Mouse (Mus musculus) intestine, embryonic 14.5 days (tissue): Measurements from ENCODE around the gene Stag2. TPM values are rescaled to one million over a fixed set of nuclear protein-coding genes. Genes with fewer than 3 reads are reported as not detected.

Experiments used
- ATAC-seq: fragments of 200-750 bp; cut with Nextera tagmentation; replicated peaks from 2 replicates; pipeline ENCODE4 v1.8.0; 2017; ENCODE audit warnings: low read depth, moderate number of reproducible peaks, moderate TSS enrichment, moderate library complexity; ENCODE audit not compliant: low FRiP score, low TSS enrichment
- DNase-seq: peaks from one replicate; pipeline ENCODE4 v3.0.0-alpha.2; 2018; ENCODE audit warnings: low spot score
- H3K27ac ChIP-seq: fragments of 300-500 bp; sonication (generic); 2 replicates; pipeline ENCODE4 v1.5.1; 2014; ENCODE audit warnings: low read depth, mild to moderate bottlenecking, control low read depth
- H3K27me3 ChIP-seq: fragments of 300-500 bp; sonication (generic); replicated peaks from 2 replicates; pipeline ENCODE4 v1.6.1; 2014; ENCODE audit warnings: low read length, control low read depth; ENCODE audit not compliant: control insufficient read depth, insufficient read depth
- H3K36me3 ChIP-seq: fragments of 300-500 bp; sonication (generic); 2 replicates; pipeline ENCODE4 v1.6.1; 2014; ENCODE audit warnings: low read length, control low read depth; ENCODE audit not compliant: control insufficient read depth, insufficient read depth
- H3K4me1 ChIP-seq: fragments of 300-500 bp; sonication (generic); replicated peaks from 2 replicates; pipeline ENCODE4 v1.6.1; 2014; ENCODE audit warnings: low read length, control low read depth, mixed read lengths; ENCODE audit not compliant: control insufficient read depth, insufficient read depth
- H3K4me2 ChIP-seq: fragments of 300-500 bp; sonication (generic); 2 replicates; pipeline ENCODE4 v1.6.1; 2014; ENCODE audit warnings: low read length
- H3K4me3 ChIP-seq: fragments of 300-500 bp; sonication (generic); 2 replicates; pipeline ENCODE4 v1.5.1; 2014; ENCODE audit warnings: low read depth, low read length, control low read depth, mixed read lengths
- H3K9ac ChIP-seq: fragments of 300-500 bp; sonication (generic); 2 replicates; pipeline ENCODE4 v1.6.1; 2014; ENCODE audit warnings: mild to moderate bottlenecking, low read length
- H3K9me3 ChIP-seq: fragments of 300-500 bp; sonication (generic); 2 replicates; pipeline ENCODE4 v1.6.1; 2016; ENCODE audit warnings: low read length, control low read depth; ENCODE audit not compliant: control insufficient read depth
- WGBS: fragments of 180-500 bp; shearing (Covaris S2); extraction: QIAGEN DNeasy Blood & Tissue Kit; methylation state at CpG from one replicate; pipeline ENCODE4 v1.1.7; 2014; 5-methylcytosine and 5-hydroxymethylcytosine counted together
- polyA plus RNA-seq: library from polyadenylated mRNA; unstranded; fragments of >200 nt; fragmentation: Nextera tagmentation; extraction: Ambion mirVana; gene quantifications from 2 replicates; pipeline ENCODE4 v1.2.1, GENCODE M21; 2014

The Stag2 gene
- polyA plus RNA-seq, 1 experiment from 2014 or later, result 46.8 TPM

- Histone ChIP-seq H3K27me3 (no peaks in the 10 kb centered on the region), H3K4me1 (no peaks in the 10 kb centered on the region), H3K36me3 (no peaks in the 10 kb centered on the region), H3K27ac (peak overlapping the region; percentile 80; the same call in 1 of the 2 replicates), H3K4me2 (peak overlapping the region; percentile 48), H3K9ac (no peak overlapping the region), H3K9me3 (no peaks in the 10 kb centered on the region), H3K4me3 (0 out of 2 replicates have a peak overlapping the region, but pooled peaks have one; percentile 57)
- WGBS, result 51% methylated on average over 5 of the region's 5 CpGs
- ATAC-seq (no peak), DNase-seq (no peak)
Measured at GRCm38 (mm10) chrX:42148016-42148451, 1.1 kb upstream of the Stag2 start.

GRCm38 (mm10) chrX:42149557-42150345, 634 bp downstream of the Stag2 start:
- 21% methylated on average over 19 of the region's 71 CpGs for WGBS
- peak overlapping the region; percentile 43 for H3K4me2 ChIP-seq
- H3K4me3 ChIP-seq, result peak overlapping the region; percentile 57
- H3K27ac ChIP-seq, result peak overlapping the region; percentile 99
- DNase-seq (peak; percentile 74), ATAC-seq (peak; percentile 21; the same call in 1 of the 2 replicates)
- peak overlapping the region; percentile 99 for H3K9ac ChIP-seq
- H3K4me1 ChIP-seq, result 0 out of 2 replicates have a peak, but pooled peaks cover 3% of the 10 kb centered on the region
- no peaks in the 10 kb centered on the region for H3K27me3 ChIP-seq
- no peaks in the 10 kb centered on the region for H3K36me3 ChIP-seq
- H3K9me3 ChIP-seq, result no peaks in the 10 kb centered on the region

- Histone ChIP-seq H3K36me3 (no peaks in the 10 kb centered on the region), H3K4me2 (peak overlapping the region; percentile 54), H3K9me3 (no peaks in the 10 kb centered on the region), H3K27ac (peak overlapping the region; percentile 99), H3K4me1 (0 out of 2 replicates have a peak, but pooled peaks cover 3% of the 10 kb centered on the region), H3K9ac (peak overlapping the region; percentile 99), H3K27me3 (no peaks in the 10 kb centered on the region), H3K4me3 (peak overlapping the region; percentile 57)
- DNase-seq (peak; percentile 86), ATAC-seq (peak; percentile 79)
- 13% methylated on average over 18 of the region's 40 CpGs for WGBS
Measured at GRCm38 (mm10) chrX:42150346-42151023, 1.4 kb downstream of the Stag2 start.

- Histone ChIP-seq H3K4me3 (peak overlapping the region; percentile 53), H3K4me1 (0 out of 2 replicates have a peak, but pooled peaks cover 3% of the 10 kb centered on the region), H3K9me3 (no peaks in the 10 kb centered on the region), H3K36me3 (no peaks in the 10 kb centered on the region), H3K27me3 (no peaks in the 10 kb centered on the region), H3K9ac (peak overlapping the region; percentile 67), H3K27ac (peak overlapping the region; percentile 99), H3K4me2 (peak overlapping the region; percentile 54)
- DNase-seq (no peak), ATAC-seq (no peak)
- WGBS, result 16% methylated on average over 24 of the region's 25 CpGs
Measured at GRCm38 (mm10) chrX:42151024-42151754, 2.1 kb downstream of the Stag2 start.

GRCm38 (mm10) chrX:42151903-42152369, 2.8 kb downstream of the Stag2 start:
- Histone ChIP-seq H3K4me1 (0 out of 2 replicates have a peak, but pooled peaks cover 3% of the 10 kb centered on the region), H3K9me3 (no peaks in the 10 kb centered on the region), H3K9ac (peak overlapping the region; percentile 67), H3K27ac (peak overlapping the region; percentile 99), H3K36me3 (no peaks in the 10 kb centered on the region), H3K27me3 (no peaks in the 10 kb centered on the region), H3K4me2 (peak overlapping the region; percentile 54), H3K4me3 (peak overlapping the region; percentile 53)
- ATAC-seq (peak; percentile 65), DNase-seq (peak; percentile 77)
- 12% methylated on average over 17 of the region's 17 CpGs for WGBS

GRCm38 (mm10) chrX:42153056-42153455, 3.9 kb downstream of the Stag2 start:
- 22% methylated on average over 4 of the region's 4 CpGs for WGBS
- 0 out of 2 replicates have a peak, but pooled peaks cover 3% of the 10 kb centered on the region for H3K4me1 ChIP-seq
- H3K4me2 ChIP-seq, result peak overlapping the region; percentile 54
- no peaks in the 10 kb centered on the region for H3K36me3 ChIP-seq
- peak overlapping the region; percentile 53 for H3K4me3 ChIP-seq
- no peak overlapping the region for H3K9ac ChIP-seq
- H3K27ac ChIP-seq, result no peak overlapping the region
- ATAC-seq (no peak), DNase-seq (no peak)
- H3K27me3 ChIP-seq, result no peaks in the 10 kb centered on the region
- H3K9me3 ChIP-seq, result no peaks in the 10 kb centered on the region

- WGBS, result 88% methylated on average over 1 of the region's 1 CpGs
- H3K9me3 ChIP-seq, result no peaks in the 10 kb centered on the region
- ATAC-seq (no peak), DNase-seq (no peak)
- H3K4me3 ChIP-seq, result no peak overlapping the region
- H3K9ac ChIP-seq, result no peak overlapping the region
- no peaks in the 10 kb centered on the region for H3K27me3 ChIP-seq
- no peaks in the 10 kb centered on the region for H3K4me1 ChIP-seq
- no peak overlapping the region for H3K27ac ChIP-seq
- no peak overlapping the region for H3K4me2 ChIP-seq
- no peaks in the 10 kb centered on the region for H3K36me3 ChIP-seq
Measured at GRCm38 (mm10) chrX:42165455-42165854, 16.3 kb downstream of the Stag2 start.

GRCm38 (mm10) chrX:42170811-42171210, 21.7 kb downstream of the Stag2 start:
- H3K4me3 ChIP-seq, result no peak overlapping the region
- ATAC-seq, result no peak
- WGBS, result 88% methylated on average over 5 of the region's 5 CpGs

More at GRCm38 (mm10) chrX:42170811-42171210, 21.7 kb downstream of the Stag2 start:
- Histone ChIP-seq H3K36me3 (no peaks in the 10 kb centered on the region), H3K9ac (no peak overlapping the region), H3K4me2 (no peak overlapping the region), H3K4me1 (no peaks in the 10 kb centered on the region), H3K27ac (no peak overlapping the region), H3K27me3 (no peaks in the 10 kb centered on the region), H3K9me3 (no peaks in the 10 kb centered on the region)
- DNase-seq, result no peak
